In genomic region chr11:113791357-113792215, GRCm38 (mm10) we compare ENCODE assay signal across 9 mouse cellular contexts. TPM values are rescaled to one million over a fixed set of nuclear protein-coding genes. Genes with fewer than 3 reads are reported as not detected.
DNase-seq lines count a peak whose midpoint lies in the region; ATAC-seq lines count a peak whose summit lies in the region.
"Had no signal": no experiment of that assay in that cellular context is flagged by ENCODE, and none has a peak within 500 bp of the region (broad histone marks: within the 10 kb centered on the region; RNA-seq: fewer than 3 reads in every experiment).

No protein-coding gene starts in this region.

- H3K4me3 ChIP-seq in hindbrain, embryonic 11.5 days (ENCODE audit: low read depth, low read length) = no peak overlapping the region
- no peak overlapping the region for H3K4me3 ChIP-seq in liver, embryonic 11.5 days (ENCODE audit: low read depth, low read length)

- no peaks in the 10 kb centered on the region for H3K27me3 ChIP-seq in hindbrain, embryonic 11.5 days (ENCODE audit: control insufficient read depth, insufficient read depth, low read length)
- H3K27me3 ChIP-seq in liver, embryonic 11.5 days (replicated peaks; ENCODE audit: control insufficient read depth, insufficient read depth, low read length) = no peaks in the 10 kb centered on the region; the same call in 1 of the 2 replicates

- H3K4me1 ChIP-seq in hindbrain, embryonic 11.5 days (replicated peaks; ENCODE audit: control insufficient read depth, insufficient read depth, low read length) = peaks cover 20% of the 10 kb centered on the region
- H3K4me1 ChIP-seq in liver, embryonic 11.5 days (replicated peaks; ENCODE audit: control insufficient read depth, insufficient read depth, low read length) = peaks cover 17% of the 10 kb centered on the region

- peak; percentile 72; the same call in 1 of the 2 replicates for ATAC-seq in frontal cortex, adult (ENCODE audit: low TSS enrichment)
- peak; percentile 52 for ATAC-seq in hindbrain, embryonic 11.5 days (ENCODE audit: low FRiP score)
- ATAC-seq in megakaryocyte progenitor cell, adult 5-6 weeks (replicated peaks; ENCODE audit: poor library complexity) = 0 out of 2 replicates have a peak, but pooled peaks have one; percentile 5
- ATAC-seq in liver, embryonic 11.5 days (replicated peaks; ENCODE audit: low FRiP score) = no peak; the same call in 1 of the 2 replicates

- H3K9ac ChIP-seq in hindbrain, embryonic 11.5 days (ENCODE audit: low read depth, low read length) = peak overlapping the region; percentile 4; the same call in 1 of the 2 replicates
- H3K9ac ChIP-seq in liver, embryonic 11.5 days (ENCODE audit: low read depth, low read length) = no peak overlapping the region

- DNase-seq in frontal cortex, postnatal 25 days (ENCODE audit: low spot score in 2 of 2) = no peak
- DNase-seq in brain, adult 2 months (ENCODE audit: low read depth, low spot score) = peak; percentile 77
- peak; percentile 51 for DNase-seq in hindbrain, embryonic 11.5 days (ENCODE audit: low spot score)
- no peak for DNase-seq in gastrocnemius, postnatal 25 days
- DNase-seq in cerebellum, postnatal 4 days (ENCODE audit: low spot score in 2 of 2) = no peak
- DNase-seq in liver, embryonic 11.5 days (ENCODE audit: low spot score) = no peak
- DNase-seq: liver had no signal

- H3K9me3 ChIP-seq in hindbrain, embryonic 11.5 days (ENCODE audit: control insufficient read depth, low read length) = no peaks in the 10 kb centered on the region
- no peaks in the 10 kb centered on the region for H3K9me3 ChIP-seq in liver, embryonic 11.5 days (ENCODE audit: control insufficient read depth, low read length)

- H3K27ac ChIP-seq in hindbrain, embryonic 11.5 days (ENCODE audit: low read depth, low read length) = peak overlapping the region; percentile 43
- no peak overlapping the region for H3K27ac ChIP-seq in liver, embryonic 11.5 days (ENCODE audit: low read depth, low read length)

- H3K36me3 ChIP-seq in hindbrain, embryonic 11.5 days (ENCODE audit: control insufficient read depth, insufficient read depth, low read length) = no peaks in the 10 kb centered on the region
- H3K36me3 ChIP-seq in liver, embryonic 11.5 days (ENCODE audit: control insufficient read depth, insufficient read depth, low read length) = no peaks in the 10 kb centered on the region

- no peak overlapping the region for H3K4me2 ChIP-seq in hindbrain, embryonic 11.5 days (replicated peaks; ENCODE audit: low read depth, low read length)
- H3K4me2 ChIP-seq in liver, embryonic 11.5 days = no peak overlapping the region

- WGBS in hindbrain, embryonic 11.5 days = 34% methylated on average over 16 of the region's 16 CpGs
- 63% methylated on average over 16 of the region's 16 CpGs for WGBS in liver, embryonic 11.5 days

RNA-seq across cellular contexts. Expression of gene Cdc42ep4, which starts 39.9 kb away (rescaled TPM):
- polyA plus RNA-seq in hindbrain, embryonic 11.5 days (2014; fragmentation: Nextera tagmentation; extraction: Ambion mirVana) = 64.5 and 68.6 TPM in 2 replicates
- total RNA-seq in megakaryocyte progenitor cell, adult 5-6 weeks (2015) = 10.0 and 10.3 TPM in 2 replicates
- 14.5 and 14.7 TPM in 2 replicates for total RNA-seq in megakaryocyte progenitor cell, adult 5-6 weeks (2017)
- 1 to 10 TPM; 5.2 to 7.3 TPM for total RNA-seq in gastrocnemius, postnatal 25 days (2021)
- polyA plus RNA-seq in liver, embryonic 11.5 days (2014; fragmentation: Nextera tagmentation; extraction: Ambion mirVana) = 26.0 and 29.5 TPM in 2 replicates

Comparison
In these comparisons a context has a peak if more than half of its experiments do, and no peak if none do; other contexts are left out.
1. DNase-seq: peak in brain, adult 2 months (single experiment) and hindbrain, embryonic 11.5 days (single experiment); none in frontal cortex, postnatal 25 days (0 of 2), gastrocnemius, postnatal 25 days (single experiment), cerebellum, postnatal 4 days (0 of 2) and liver, embryonic 11.5 days (single experiment).